Mouse (Mus musculus): ENCODE results near the gene Rpl36-ps4. TPM values are rescaled to one million over a fixed set of nuclear protein-coding genes. Genes with fewer than 3 reads are reported as not detected.

Gene Rpl36-ps4
- polyA plus RNA-seq, 1 experiment: not detected

GRCm38 (mm10) chr17:87897175-87897574 lies 23.6 kb upstream of the Rpl36-ps4 start:
- Histone ChIP-seq H3K4me1 (replicated peaks; ENCODE audit: control insufficient read depth, insufficient read depth, low read length) (no peaks in the 10 kb centered on the region), H3K27ac (ENCODE audit: control insufficient read depth, insufficient read depth, low read length) (no peak overlapping the region), H3K36me3 (ENCODE audit: control insufficient read depth, insufficient read depth, low read length) (no peaks in the 10 kb centered on the region), H3K4me3 (ENCODE audit: control insufficient read depth, insufficient read depth, low read length) (no peak overlapping the region), H3K27me3 (ENCODE audit: control insufficient read depth, insufficient read depth, low read length) (no peaks in the 10 kb centered on the region)
- 97% methylated on average over 6 of the region's 6 CpGs for WGBS
- no peak for TF ChIP-seq POLR2A (IDR thresholded peaks at IDR 0.05; ENCODE audit: control insufficient read depth, extremely low read depth, insufficient read depth, low read length, poor library complexity)
- TF ChIP-seq CTCF (IDR thresholded peaks at IDR 0.05; ENCODE audit: borderline replicate concordance, control insufficient read depth, extremely low read depth, insufficient read depth, low read length, poor library complexity): no peak
- DNase-seq: no peak

- H3K36me3 ChIP-seq (ENCODE audit: control insufficient read depth, insufficient read depth, low read length): no peaks in the 10 kb centered on the region
- no peak overlapping the region for H3K27ac ChIP-seq (ENCODE audit: control insufficient read depth, insufficient read depth, low read length)
- WGBS: 94% methylated on average over 4 of the region's 4 CpGs
- no peaks in the 10 kb centered on the region for H3K27me3 ChIP-seq (ENCODE audit: control insufficient read depth, insufficient read depth, low read length)
- H3K4me3 ChIP-seq (ENCODE audit: control insufficient read depth, insufficient read depth, low read length): no peak overlapping the region
- H3K4me1 ChIP-seq (replicated peaks; ENCODE audit: control insufficient read depth, insufficient read depth, low read length): no peaks in the 10 kb centered on the region
- TF ChIP-seq POLR2A (IDR thresholded peaks at IDR 0.05; ENCODE audit: control insufficient read depth, extremely low read depth, insufficient read depth, low read length, poor library complexity): no peak
- no peak for TF ChIP-seq CTCF (IDR thresholded peaks at IDR 0.05; ENCODE audit: borderline replicate concordance, control insufficient read depth, extremely low read depth, insufficient read depth, low read length, poor library complexity)
- DNase-seq: no peak
These were observed 20.1 kb upstream of the Rpl36-ps4 start for GRCm38 (mm10) chr17:87900677-87901076.

- no peaks in the 10 kb centered on the region for H3K36me3 ChIP-seq (ENCODE audit: control insufficient read depth, insufficient read depth, low read length)
- TF ChIP-seq CTCF (IDR thresholded peaks at IDR 0.05; ENCODE audit: borderline replicate concordance, control insufficient read depth, extremely low read depth, insufficient read depth, low read length, poor library complexity): no peak
- TF ChIP-seq POLR2A (IDR thresholded peaks at IDR 0.05; ENCODE audit: control insufficient read depth, extremely low read depth, insufficient read depth, low read length, poor library complexity): no peak
- no peak overlapping the region for H3K4me3 ChIP-seq (ENCODE audit: control insufficient read depth, insufficient read depth, low read length)
- DNase-seq: no peak
- no peak overlapping the region for H3K27ac ChIP-seq (ENCODE audit: control insufficient read depth, insufficient read depth, low read length)
- no peaks in the 10 kb centered on the region for H3K27me3 ChIP-seq (ENCODE audit: control insufficient read depth, insufficient read depth, low read length)
- WGBS: 71% methylated on average over 7 of the region's 7 CpGs
- no peaks in the 10 kb centered on the region for H3K4me1 ChIP-seq (replicated peaks; ENCODE audit: control insufficient read depth, insufficient read depth, low read length)
These were observed 19.6 kb upstream of the Rpl36-ps4 start for GRCm38 (mm10) chr17:87901163-87901562.

GRCm38 (mm10) chr17:87903213-87903612 lies 17.6 kb upstream of the Rpl36-ps4 start:
- no peak overlapping the region for H3K27ac ChIP-seq (ENCODE audit: control insufficient read depth, insufficient read depth, low read length)
- H3K27me3 ChIP-seq (ENCODE audit: control insufficient read depth, insufficient read depth, low read length): no peaks in the 10 kb centered on the region
- H3K36me3 ChIP-seq (ENCODE audit: control insufficient read depth, insufficient read depth, low read length): no peaks in the 10 kb centered on the region
- no peak for DNase-seq
- TF ChIP-seq CTCF (IDR thresholded peaks at IDR 0.05; ENCODE audit: borderline replicate concordance, control insufficient read depth, extremely low read depth, insufficient read depth, low read length, poor library complexity) (no peak), POLR2A (IDR thresholded peaks at IDR 0.05; ENCODE audit: control insufficient read depth, extremely low read depth, insufficient read depth, low read length, poor library complexity) (no peak)
- WGBS: 66% methylated on average over 6 of the region's 6 CpGs
- H3K4me3 ChIP-seq (ENCODE audit: control insufficient read depth, insufficient read depth, low read length): no peak overlapping the region
- no peaks in the 10 kb centered on the region for H3K4me1 ChIP-seq (replicated peaks; ENCODE audit: control insufficient read depth, insufficient read depth, low read length)

GRCm38 (mm10) chr17:87903725-87904124 lies 17.1 kb upstream of the Rpl36-ps4 start:
- Histone ChIP-seq H3K4me1 (replicated peaks; ENCODE audit: control insufficient read depth, insufficient read depth, low read length) (no peaks in the 10 kb centered on the region), H3K4me3 (ENCODE audit: control insufficient read depth, insufficient read depth, low read length) (no peak overlapping the region), H3K27ac (ENCODE audit: control insufficient read depth, insufficient read depth, low read length) (no peak overlapping the region), H3K27me3 (ENCODE audit: control insufficient read depth, insufficient read depth, low read length) (no peaks in the 10 kb centered on the region), H3K36me3 (ENCODE audit: control insufficient read depth, insufficient read depth, low read length) (no peaks in the 10 kb centered on the region)
- WGBS: 91% methylated on average over 8 of the region's 8 CpGs
- DNase-seq: no peak
- TF ChIP-seq POLR2A (IDR thresholded peaks at IDR 0.05; ENCODE audit: control insufficient read depth, extremely low read depth, insufficient read depth, low read length, poor library complexity) (no peak), CTCF (IDR thresholded peaks at IDR 0.05; ENCODE audit: borderline replicate concordance, control insufficient read depth, extremely low read depth, insufficient read depth, low read length, poor library complexity) (no peak)

GRCm38 (mm10) chr17:87915386-87915785 lies 5.4 kb upstream of the Rpl36-ps4 start:
- Histone ChIP-seq H3K27me3 (ENCODE audit: control insufficient read depth, insufficient read depth, low read length) (no peaks in the 10 kb centered on the region), H3K27ac (ENCODE audit: control insufficient read depth, insufficient read depth, low read length) (no peak overlapping the region), H3K36me3 (ENCODE audit: control insufficient read depth, insufficient read depth, low read length) (no peaks in the 10 kb centered on the region), H3K4me1 (replicated peaks; ENCODE audit: control insufficient read depth, insufficient read depth, low read length) (no peaks in the 10 kb centered on the region), H3K4me3 (ENCODE audit: control insufficient read depth, insufficient read depth, low read length) (no peak overlapping the region)
- TF ChIP-seq CTCF (IDR thresholded peaks at IDR 0.05; ENCODE audit: borderline replicate concordance, control insufficient read depth, extremely low read depth, insufficient read depth, low read length, poor library complexity): no peak
- no peak for TF ChIP-seq POLR2A (IDR thresholded peaks at IDR 0.05; ENCODE audit: control insufficient read depth, extremely low read depth, insufficient read depth, low read length, poor library complexity)
- WGBS: 98% methylated on average over 3 of the region's 3 CpGs
- DNase-seq: no peak

- H3K4me1 ChIP-seq (replicated peaks; ENCODE audit: control insufficient read depth, insufficient read depth, low read length): peaks cover 2% of the 10 kb centered on the region; the same call in 1 of the 2 replicates
- H3K4me3 ChIP-seq (ENCODE audit: control insufficient read depth, insufficient read depth, low read length): no peak overlapping the region
- TF ChIP-seq POLR2A (IDR thresholded peaks at IDR 0.05; ENCODE audit: control insufficient read depth, extremely low read depth, insufficient read depth, low read length, poor library complexity) (no peak), CTCF (IDR thresholded peaks at IDR 0.05; ENCODE audit: borderline replicate concordance, control insufficient read depth, extremely low read depth, insufficient read depth, low read length, poor library complexity) (no peak)
- H3K27me3 ChIP-seq (ENCODE audit: control insufficient read depth, insufficient read depth, low read length): no peaks in the 10 kb centered on the region
- 93% methylated on average over 5 of the region's 5 CpGs for WGBS
- H3K27ac ChIP-seq (ENCODE audit: control insufficient read depth, insufficient read depth, low read length): no peak overlapping the region
- no peaks in the 10 kb centered on the region for H3K36me3 ChIP-seq (ENCODE audit: control insufficient read depth, insufficient read depth, low read length)
- no peak for DNase-seq
These were observed 2.7 kb upstream of the Rpl36-ps4 start for GRCm38 (mm10) chr17:87918121-87918520.
